Mouse (Mus musculus): ENCODE results near the gene Arhgef7. TPM values are rescaled to one million over a fixed set of nuclear protein-coding genes. Genes with fewer than 3 reads are reported as not detected.

Arhgef7 gene
- total RNA-seq, 2 experiments from 2014 or later, result 42.7 to 53.9 TPM

DNA sequence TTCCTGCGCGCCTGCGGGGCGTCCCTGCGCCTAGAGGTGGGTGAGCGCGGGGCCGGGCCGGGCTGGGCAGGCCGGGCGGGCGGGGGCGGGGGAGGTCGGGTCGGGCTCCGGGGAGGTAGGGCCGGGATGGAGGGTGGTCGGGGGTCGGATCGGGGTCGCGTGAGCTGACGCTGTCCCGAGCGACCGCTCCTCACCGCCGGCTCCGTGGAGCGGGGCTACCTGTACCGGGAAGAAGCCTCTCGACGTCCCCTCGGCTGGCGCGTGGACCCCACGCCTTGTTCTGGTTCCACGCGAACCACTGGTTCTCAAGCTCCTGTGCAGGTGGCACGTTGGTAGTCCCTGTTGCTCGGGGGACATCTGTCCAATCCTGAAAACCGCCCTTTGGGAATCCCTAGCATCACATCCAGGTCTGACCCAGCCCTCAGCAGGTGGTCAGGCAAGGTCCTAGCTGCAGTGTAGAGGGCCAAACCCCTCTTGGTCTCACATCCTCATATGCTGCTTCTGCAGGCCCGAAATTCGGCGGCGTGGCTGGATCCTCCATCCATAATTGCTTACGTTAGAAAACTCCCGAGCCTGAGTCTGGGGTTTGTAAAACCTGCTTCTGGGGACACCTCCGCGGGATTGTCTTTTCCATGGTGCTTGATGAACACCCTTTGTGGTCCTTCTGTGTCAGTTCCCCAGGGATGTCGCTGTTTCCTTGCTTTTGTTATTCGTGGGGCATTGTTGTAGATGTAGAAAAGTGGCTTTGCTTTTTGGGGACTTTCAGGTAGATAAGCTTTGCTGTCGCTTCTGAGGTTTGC lies 31.2 kb downstream of the Arhgef7 start:
- intact Hi-C loops (cut with DNase I), result loop anchor here (5.0 to 10.0 kb wide), 2 partner anchors 34 to 166 kb away; no protein-coding TSS in a partner anchor
- no peak for DNase-seq

DNA sequence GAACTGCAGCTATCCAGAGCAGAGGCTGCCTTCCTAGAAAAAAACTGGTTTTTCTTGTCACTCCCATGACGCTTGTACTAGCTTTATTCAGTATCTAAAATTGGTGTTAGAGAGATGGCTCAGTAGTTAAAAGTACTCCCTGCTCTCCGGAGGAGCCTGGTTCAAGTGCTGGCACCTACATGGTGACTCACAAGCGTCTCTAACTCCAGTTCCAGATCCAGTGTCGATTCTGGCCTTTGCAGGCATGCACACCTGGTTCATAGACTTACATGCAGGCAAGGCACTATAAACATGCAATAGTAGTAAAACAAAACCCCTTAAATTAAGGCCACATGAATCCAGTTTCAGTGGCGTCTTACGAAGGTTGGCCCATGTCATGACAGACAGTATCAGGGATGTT lies 34.0 kb downstream of the Arhgef7 start:
- intact Hi-C loops (cut with DNase I), result no loop called here

DNA sequence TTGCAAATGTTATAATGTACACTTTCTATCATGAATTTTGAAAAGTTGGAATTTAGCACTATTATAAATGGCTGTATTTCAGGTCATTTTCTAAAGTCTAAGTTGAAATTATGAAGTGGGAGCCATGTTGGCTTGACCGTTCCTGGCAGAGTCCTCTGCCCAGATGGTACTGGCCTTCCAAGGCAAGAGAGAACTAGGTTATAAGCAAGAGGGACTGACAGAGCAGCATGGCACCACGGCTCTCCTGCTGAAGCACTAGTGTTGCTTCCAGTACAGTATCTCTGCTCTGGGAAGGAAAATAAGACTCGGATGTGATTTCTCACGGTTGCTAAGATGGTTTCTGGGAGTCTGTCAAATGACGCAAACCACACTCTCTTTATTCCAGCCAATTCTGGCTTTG lies 34.5 kb downstream of the Arhgef7 start:
- intact Hi-C loops (cut with DNase I), result no loop called here
- DNase-seq, result no peak

More for the DNA sequence above, 34.0 kb downstream of the Arhgef7 start:
- DNase-seq, result no peak

DNA sequence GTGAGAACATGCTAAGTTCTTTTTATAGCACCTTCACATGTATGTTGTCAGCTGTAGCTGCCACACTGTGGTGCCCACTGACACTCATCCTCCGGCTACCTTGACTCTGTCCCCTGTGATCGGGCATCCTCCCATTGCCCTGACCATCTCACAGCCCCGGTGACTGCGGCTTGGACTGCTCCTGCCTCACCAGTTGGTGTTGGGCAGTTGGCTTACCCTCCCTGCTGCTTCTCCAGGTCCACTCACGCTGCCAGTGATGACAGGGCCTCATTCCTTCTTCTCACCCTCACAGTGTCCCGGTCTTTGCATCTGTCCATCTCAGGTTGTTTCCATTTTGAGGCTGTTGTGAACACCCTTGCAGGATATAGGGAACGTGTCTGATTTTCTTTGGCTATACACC lies 35.3 kb downstream of the Arhgef7 start:
- intact Hi-C loops (cut with DNase I), result no loop called here
- DNase-seq, result no peak

DNA sequence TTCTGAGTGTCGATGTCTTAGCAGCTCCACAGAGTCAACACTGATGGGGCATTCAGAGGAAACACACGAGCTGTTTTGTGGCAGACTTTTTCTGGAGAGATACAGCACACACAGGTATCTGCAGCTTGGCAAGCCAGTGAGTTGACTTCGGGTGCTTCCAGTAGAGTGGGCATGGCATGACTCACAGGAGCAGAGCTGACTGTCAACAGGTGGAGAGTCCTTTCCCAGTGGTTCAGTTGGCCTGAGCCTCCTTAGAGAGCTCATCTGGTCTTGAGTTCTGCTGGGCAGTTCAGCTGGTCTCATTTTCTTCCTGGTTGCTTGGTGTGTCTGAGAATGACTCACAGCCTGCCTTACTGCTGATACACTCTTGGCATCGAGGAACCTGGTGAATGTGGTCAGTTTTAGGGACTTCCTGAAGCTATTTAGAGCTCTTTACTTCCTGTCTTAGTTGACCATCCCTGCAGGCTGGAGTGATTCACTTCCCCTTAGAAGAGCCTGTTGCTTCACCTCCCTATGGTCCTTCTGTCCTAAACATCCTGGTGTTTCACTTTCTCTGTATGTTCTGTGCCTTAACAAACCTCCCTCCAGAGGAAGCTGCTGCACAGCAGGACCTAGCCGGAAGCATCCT lies 39.8 kb downstream of the Arhgef7 start:
- intact Hi-C loops (cut with DNase I), result no loop called here

DNA sequence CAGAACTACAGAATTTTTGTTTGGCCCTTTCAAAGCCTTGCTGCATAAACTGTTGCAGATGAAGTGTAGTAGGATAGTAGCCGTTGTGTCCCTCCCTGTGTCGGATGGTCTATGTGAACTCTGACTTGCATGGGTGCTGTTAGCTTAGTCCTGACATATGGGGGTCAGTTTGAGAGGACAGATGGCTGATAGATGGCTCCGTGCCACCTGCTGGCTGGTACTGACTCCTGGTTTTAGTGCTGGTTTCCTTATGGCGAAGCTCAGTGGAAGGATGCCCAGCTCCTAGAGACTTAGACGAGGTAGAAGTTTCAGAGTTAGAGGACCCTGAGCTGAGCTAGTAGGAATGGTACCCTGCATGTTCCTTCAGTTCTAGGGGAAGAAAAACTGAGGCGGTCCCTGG lies 42.5 kb downstream of the Arhgef7 start:
- DNase-seq, result no peak
- intact Hi-C loops (cut with DNase I), result no loop called here

More for the DNA sequence above, 39.8 kb downstream of the Arhgef7 start:
- no peak for DNase-seq

DNA sequence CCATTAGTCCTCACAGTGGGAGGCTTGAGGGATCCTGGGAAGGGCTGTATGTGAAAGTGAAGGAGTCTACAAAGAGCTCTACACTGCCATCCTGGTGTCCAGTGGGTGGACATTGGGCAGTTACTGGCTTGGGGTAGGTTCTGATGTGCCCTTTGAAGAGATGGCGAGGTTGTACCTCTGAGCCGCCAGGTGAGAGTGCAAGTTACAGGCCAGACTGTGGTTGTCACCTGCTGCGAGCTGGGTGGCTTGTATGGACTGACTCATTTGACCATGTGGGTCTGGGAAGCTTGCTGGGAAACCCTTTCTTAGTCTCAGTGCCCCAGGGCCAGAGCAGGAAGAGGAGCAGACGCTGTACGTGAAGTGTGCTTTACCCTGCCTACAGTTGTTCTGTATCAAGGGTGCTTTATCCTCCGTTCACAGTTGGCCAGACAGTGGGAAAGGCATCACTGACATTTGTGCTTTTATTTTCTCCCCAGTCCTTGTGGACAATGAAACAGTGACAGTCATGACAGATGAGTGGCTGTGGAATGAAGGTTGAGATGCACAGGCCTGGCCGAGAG lies 43.1 kb downstream of the Arhgef7 start:
- intact Hi-C loops (cut with DNase I), result no loop called here
- no peak for DNase-seq

DNA sequence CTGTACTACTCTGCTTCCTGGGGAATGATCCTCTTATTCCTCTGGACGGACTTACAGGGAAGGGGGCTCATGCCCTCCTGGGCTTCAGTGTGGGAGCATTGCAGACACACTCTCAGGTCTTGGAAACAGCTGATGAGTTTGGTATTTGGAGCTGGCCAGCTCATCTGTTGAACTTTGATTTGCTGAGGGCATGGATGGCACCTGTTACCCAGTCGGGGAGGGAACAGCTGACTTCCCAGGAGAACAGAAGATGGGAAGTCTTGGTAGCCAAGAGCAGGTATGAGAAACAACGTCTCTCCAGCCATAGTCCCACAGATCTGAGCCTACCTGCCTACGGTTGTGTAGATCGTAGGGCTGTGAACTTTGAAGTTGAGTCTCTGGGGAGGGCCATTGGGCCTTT lies 44.1 kb downstream of the Arhgef7 start:
- intact Hi-C loops (cut with DNase I), result no loop called here
- no peak for DNase-seq

DNA sequence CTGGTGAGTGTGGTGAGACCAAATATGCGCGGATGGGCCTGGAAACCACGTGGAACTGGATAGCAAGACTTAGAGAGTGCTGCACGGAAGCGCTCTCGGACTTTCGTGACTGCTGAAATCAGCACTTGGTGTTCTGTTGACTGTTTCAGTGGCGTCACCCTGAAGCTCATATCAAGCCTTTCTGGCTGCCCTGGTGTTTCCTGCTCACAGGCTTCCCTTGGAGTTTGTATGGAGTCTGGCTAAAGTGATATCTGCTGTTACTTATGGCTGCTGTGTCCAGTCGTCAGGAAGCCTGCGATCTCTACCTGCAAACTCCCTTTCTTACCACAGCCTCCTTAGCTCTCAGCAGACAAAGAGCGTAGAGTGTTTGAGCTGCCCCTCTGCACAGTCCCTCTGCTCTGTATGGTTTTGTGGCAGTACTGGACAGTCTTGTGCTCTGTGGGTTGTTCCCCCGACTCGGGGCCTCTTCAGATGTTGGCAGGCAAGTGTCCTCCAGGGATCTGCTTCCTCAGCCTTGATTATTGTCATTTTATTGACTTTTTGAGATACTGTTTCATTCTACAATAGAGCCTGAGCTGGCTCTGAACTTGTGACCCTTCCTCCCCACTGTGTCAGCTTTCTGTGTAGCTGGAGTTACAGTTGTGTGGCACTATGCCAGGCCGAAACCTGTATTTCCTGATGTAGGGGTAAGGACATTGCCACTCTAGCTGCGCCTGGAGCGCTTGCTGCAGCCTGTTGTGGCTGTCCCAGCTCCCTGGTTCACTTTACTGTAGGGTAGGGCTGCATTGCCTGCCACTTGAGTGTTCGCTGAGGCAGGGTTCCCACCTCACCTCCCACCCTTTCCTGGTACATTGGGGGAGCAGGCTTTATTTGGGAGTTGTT lies 46.9 kb downstream of the Arhgef7 start:
- intact Hi-C loops (cut with DNase I), result no loop called here
- no peak for DNase-seq

DNA sequence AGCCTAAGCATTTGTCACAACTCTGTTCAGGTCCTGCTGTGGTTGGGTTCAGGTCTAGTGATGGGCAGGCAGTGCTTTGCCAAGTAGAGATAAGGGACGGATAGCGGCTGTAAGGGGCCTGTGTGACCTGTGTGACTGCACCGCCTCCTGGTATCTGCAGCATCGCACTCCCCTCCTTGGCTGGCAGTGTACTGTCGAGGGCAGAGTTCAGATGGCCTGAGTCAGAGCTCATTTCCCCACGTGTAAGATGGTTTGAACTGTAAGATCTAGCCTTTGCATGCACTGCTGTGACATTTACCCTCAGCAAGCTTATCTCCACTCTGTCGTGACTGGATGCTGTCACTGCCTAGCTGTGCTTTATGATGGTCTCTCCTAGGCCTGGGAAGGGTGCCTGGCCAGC lies 48.4 kb downstream of the Arhgef7 start:
- DNase-seq, result no peak
- intact Hi-C loops (cut with DNase I), result no loop called here

DNA sequence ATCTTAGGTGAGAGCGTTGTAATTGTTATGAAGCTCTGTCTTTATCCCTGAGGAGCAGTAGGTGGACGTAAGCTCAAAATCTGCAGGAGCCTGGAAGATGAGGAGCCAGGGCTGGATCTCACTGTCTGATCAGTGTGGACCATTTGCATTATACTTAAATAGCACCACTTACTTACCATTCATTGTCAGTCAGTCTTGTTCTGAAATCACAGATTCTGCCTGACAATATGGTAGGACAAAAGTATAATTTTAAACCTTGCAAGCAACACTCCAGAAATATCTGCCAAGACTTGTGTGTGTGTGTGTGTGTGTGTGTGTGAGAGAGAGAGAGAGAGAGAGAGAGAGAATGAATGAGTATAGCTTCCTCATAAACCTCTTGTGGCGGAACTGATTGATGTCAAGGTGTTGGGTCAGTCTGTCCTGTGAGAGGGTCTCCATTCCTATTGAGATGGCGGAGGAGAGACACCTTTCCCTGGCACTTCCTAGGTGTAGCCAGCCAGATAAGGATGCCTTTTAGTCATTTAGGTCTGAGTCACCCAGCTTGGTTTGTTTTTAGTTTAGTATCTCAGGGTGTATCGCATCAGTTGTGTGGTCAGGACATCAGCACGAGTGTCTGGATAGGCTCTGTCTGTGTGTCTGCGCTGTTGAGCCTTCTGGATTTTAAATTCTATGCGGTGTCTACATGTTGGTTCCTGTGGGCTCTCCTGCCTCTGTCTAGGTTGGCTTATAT lies 49.1 kb downstream of the Arhgef7 start:
- intact Hi-C loops (cut with DNase I), result no loop called here

DNA sequence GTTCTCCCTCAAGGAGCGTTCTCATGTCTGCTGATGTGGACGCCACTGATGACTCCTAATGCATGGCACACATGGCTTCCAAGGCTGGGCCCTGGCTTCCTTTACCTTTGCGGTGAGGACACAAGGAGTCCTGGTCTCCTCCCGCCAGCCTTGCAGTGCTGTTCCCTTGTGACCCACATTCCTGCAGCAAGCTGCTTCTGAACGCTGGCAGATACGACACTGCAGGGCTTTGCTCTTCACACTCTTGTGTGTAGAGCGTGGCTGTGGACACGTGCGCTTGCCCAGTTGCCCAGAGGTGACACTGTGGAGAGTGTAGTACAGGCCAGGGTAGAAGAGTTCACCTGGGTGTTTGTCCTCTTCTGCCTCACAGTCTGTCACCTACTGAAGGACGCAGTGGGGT lies 49.7 kb downstream of the Arhgef7 start:
- intact Hi-C loops (cut with DNase I), result no loop called here
- DNase-seq, result no peak

More for the DNA sequence above, 49.1 kb downstream of the Arhgef7 start:
- no peak for DNase-seq

DNA sequence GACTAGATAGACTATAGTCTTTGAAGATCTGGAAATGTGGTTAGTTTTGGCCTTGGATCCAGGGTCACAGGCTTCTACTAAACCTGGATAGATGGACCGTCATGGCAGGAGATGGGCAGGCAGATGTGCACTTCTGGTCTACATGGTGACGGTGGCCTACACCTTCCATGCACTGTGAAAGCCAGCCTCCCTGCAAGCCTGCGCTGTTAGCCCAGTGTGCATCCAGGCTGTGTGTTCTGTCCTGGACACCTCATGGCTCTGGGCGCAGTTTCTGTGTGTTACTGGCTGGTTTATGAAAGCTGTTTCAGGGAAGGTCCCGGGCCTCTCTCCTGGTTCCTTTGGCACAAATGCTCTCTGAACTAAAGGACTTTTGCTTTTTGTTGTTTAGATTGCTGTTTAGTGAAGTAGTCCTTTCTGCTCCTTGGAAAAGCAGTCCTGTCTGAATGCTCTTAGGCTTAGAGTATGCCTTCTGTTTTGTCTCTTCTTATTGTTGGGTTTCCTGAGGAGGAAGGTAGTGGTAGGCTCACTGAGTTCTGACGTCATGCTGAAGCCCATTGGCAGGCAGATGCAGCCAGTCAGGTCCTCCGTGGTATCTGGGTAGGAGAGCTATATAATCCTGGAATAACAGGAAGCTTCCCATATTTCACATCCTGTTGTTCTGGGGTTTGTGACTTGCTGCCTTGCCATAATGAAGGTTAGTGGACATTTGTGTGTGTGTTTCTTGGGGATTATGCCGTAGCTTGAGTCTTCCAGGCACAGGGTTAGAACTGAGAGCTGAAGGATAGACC lies 51.3 kb downstream of the Arhgef7 start:
- intact Hi-C loops (cut with DNase I), result no loop called here
- DNase-seq, result no peak

DNA sequence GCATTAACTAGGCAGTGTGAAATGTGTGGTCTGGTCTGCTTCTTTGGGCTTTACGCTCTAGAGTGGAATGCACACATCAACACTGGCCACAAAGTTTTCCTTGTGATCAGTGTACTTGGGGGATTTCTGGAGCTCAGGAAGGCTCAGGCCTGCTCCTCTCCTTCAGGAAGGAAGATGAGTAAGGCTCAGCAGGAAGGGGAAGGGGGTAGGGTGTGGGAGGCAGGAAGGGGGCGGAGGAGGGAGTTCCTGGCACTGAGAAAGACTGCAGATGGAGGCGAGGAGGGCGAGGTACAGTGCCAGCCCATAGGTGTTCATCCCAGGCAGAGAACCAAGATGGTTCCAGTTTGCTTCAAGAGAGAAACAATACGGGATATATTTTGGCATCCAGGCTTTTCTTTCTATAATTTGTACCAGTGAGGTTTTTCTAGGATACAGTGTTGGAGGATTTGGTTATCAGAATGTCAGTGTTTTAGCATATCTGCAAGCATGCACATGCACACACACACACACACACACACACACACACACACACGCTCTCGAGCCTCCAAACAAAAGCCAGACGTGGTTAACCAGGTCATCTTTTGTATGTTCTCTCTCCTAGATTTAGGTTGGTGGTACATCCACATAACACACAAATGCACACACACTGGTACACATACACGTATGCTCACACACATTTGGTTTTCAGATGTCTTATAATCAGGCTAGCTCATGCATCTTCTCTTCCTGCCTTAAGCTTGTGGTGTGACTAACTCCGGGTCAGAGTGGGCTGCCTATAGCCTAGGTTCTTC lies 52.5 kb downstream of the Arhgef7 start:
- no peak for DNase-seq
- intact Hi-C loops (cut with DNase I), result no loop called here

DNA sequence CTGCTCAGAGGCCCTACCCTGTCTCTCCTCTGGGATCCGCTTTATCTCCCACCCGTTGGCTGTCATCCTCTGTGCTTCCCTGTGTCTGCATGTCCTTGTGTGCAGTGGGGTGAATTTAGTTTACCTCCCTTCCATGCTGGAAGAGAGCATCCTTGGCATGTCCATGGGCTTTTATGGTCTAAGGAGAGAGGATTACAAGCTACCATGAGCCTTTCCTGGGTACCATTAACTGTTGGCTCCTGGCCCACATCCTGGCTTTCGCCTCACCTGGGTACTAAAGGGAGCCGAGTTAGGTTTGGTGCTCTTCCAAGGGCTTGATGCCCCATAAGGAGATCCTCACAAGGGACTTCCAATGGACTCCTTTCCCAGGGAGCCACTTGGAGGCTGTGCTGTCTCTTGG lies 53.1 kb downstream of the Arhgef7 start:
- intact Hi-C loops (cut with DNase I), result no loop called here
- DNase-seq, result no peak

DNA sequence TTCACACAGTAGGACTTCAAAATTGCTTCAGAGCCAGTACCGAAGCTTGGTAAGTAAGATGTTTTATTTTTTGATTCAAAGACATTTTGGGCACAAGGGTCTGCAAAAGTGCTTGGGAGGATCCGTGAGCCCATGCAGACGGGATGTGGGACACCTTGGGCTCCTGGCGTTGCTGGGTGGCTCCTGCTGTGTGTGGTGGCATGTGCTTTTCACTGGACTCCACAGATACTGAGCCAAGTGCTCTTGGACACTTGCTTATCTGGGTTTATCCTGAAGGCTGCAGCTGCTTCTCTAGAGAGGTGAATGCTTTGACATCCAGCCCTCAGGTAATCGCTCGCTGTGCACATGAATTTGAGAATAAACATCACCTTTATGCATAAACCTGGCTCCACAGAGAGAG lies 55.1 kb downstream of the Arhgef7 start:
- intact Hi-C loops (cut with DNase I), result no loop called here
- DNase-seq, result no peak

DNA sequence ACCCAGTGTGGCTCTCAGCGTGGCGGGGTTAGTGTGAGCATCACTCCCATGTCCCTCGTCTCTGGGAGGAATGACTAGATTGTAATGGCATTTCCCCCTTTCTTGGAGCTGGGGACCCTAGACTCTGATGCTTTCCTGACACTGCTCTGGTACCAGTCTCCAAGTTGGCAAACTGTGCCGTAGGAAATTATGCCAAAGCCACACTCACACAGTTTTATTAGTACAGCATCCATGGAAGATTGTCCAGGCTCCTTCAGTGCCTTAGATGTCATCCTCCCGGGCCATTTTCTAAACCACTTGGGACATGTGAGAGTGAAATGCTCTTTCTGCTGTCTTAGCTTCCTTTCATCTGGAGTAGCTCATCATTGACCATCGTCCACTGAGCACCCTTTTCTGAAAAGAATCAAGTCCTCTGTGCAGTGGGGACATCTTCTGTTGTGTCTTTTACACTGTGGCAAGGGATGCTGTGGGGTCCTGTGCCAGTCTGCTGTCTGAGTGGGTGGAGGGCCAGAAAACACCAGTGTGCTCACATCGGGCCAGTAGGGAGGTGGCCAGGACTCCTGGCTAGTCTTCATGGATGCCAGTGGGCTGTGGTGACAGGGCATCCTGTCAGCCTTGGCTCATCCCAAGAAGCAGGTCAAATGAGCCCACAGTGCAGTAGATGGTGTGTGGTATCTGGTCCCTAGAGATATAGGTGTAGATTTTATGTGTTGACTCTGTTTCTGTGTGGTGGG lies 56.5 kb downstream of the Arhgef7 start:
- intact Hi-C loops (cut with DNase I), result no loop called here
- DNase-seq, result no peak

DNA sequence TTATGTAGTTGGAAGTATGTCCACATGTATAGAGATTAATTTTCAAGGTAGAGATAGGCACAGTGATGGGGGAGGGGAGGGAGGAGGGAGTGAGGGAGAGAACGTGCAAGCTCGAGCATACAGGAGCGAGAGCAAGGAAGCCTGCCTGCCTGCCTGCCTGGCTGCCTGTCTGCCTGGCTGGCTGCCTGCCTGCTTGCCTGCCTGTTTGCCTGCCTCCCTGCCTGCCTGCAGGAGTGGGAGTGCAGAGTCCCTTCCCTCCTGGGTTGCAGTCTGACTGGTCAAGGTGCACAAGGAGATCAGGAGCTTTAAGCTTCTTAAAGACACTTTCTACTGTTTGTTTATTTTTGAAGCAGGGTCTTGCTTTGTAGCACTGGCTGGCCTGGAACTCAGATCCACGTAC lies 57.6 kb downstream of the Arhgef7 start:
- no peak for DNase-seq
- intact Hi-C loops (cut with DNase I), result no loop called here

All from gastrocnemius, postnatal 36 days (tissue).